Mouse (Mus musculus) layer of hippocampus, postnatal 36 days (tissue): ENCODE results near the gene Zfp984. TPM values are rescaled to one million over a fixed set of nuclear protein-coding genes. Genes with fewer than 3 reads are reported as not detected.
"Not testable (repeated sequence)": the region's sequence is repeated elsewhere in the genome, so short reads cannot be mapped to it uniquely, and the experiment has no call there.

ENCODE experiments used
- DNase-seq, 2 experiments: peaks; one replicate each; pipeline ENCODE4 v3.0.0; 2022
- total RNA-seq, 2 experiments: library from RNA; stranded (reverse); gene quantifications; 2 replicates each; pipeline ENCODE4 v1.2.3; 2021

The Zfp984 gene
- 1 to 10 TPM; 1.9 to 2.7 TPM for total RNA-seq

DNA sequence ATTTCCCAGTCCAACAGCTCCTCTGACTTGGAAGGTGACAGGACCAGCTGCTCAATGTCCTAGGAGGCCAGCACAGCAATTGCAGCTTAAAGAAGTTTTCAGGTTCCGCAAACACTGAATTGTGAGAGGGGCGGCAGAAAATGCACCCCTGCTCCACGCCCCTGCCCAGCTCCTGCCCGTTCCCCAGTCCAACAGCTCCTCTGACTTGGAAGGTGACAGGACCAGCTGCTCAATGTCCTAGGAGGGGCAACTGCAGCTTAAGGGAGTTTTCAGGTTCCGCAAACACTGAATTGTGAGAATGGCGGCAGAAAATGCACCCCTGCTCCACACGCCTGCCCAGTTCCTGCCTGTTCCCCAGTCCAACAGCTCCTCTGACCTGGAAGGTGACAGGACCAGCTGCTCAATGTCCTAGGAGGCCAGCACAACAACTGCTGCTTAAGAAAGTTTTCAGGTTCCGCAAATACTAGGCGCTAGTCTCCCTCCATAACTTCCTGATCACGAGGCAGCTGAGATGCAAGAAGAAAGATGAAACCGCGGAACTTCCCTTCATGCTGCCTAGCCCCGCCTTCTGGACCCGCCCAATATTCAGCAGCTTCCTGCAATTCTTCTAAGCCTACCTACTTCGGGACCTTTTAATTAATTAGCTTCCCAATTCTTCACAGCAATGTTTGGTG is at the start of gene Zfp984:
Gene Zfp984, minus strand, starts transcription at position 497 of the 674 bp plus-strand sequence.
- not testable (repeated sequence) for DNase-seq

DNA sequence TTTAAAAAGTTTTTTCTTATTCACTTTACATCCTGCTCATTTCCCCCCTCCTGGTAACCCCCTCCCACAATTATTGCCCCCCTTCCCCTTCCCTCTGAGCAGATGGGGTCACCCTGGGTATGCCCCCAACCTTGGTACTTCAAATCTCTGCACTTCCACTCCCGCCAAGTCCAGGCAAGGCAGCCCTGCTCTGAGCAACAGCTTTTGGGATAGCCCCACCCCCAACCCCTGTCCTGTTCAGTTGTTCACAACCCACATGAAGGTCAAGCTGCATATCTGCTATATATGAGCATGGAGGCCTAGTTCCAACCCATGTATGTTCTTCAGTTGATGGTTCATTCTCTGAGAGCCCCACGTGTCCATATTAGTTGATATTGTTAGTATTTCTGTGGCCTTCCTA is 41.2 kb upstream of the Zfp984 start:
- no peak for DNase-seq

DNA sequence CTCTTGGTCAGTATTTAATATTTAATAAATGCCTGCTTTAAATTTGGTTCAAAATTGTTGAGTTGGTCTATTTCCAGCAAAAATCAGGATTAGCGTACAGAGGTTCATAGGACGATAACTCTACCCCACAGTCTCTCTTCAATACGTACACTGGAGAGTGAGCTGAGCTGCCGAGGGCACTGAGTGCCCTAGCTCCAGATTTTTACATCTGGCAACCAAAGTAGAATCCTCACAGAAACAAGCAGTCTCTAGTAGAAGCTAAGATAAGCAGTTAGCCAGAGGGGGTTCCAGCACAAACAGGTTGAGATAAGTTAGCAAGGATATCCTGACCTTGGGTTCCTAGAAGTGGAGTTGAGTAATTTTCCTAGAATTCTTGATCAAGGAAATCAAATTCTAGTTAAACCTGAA is 39.0 kb upstream of the Zfp984 start:
- no peak for DNase-seq

GRCm38 (mm10) chr4:147847614-147848583 is 38.3 kb upstream of the Zfp984 start, which contains the start of gene Zfp933:
Gene Zfp933 (minus strand): TSS chr4:147848366.
- DNase-seq, result peak; percentile 67 to 72

GRCm38 (mm10) chr4:147842871-147843270 is 33.3 kb upstream of the Zfp984 start:
- DNase-seq, result no peak

- DNase-seq, result peak in 1 of 2 experiments; percentile 47
These were observed 29.7 kb upstream of the Zfp984 start for GRCm38 (mm10) chr4:147839282-147839681.

GRCm38 (mm10) chr4:147824389-147824788 is 14.8 kb upstream of the Zfp984 start:
- no peak for DNase-seq

DNA sequence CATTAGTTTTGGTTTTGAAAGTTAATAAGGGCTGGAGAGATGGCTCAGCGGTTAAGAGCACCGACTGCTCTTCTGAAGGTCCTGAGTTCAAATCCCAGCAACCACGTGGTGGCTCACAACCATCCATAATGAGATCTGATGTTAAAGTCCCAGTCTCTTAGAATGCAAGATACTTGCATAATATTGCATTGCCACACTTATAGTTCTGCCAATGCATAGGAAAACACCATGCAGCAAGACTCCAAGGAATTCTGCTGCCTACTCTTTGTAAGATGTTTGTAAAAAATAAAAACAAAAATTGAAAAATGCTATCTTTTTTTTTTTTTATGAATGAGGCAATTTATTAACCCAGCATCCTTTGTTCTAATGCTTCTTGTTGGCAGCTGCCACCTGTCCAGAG is 11.8 kb upstream of the Zfp984 start:
- not testable (repeated sequence) for DNase-seq

DNA sequence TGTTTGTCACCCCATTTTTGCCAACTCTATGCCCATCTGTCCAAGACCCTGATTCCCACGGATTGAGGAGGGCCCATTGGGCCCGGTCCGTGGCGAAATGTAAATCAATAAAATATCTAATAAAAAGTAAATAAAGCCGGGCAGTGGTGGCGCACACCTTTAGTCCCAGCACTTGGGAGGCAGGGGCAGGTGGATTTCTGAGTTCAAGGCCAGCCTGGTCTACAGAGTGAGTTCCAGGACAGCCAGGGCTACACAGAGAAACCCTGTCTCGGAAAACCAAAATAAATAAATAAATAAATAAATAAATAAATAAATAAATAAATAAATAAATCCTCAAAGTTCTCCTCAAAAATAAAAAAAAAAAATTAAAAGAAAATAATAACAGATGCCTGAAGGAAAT is 10.1 kb upstream of the Zfp984 start:
- not testable (repeated sequence) for DNase-seq

DNA sequence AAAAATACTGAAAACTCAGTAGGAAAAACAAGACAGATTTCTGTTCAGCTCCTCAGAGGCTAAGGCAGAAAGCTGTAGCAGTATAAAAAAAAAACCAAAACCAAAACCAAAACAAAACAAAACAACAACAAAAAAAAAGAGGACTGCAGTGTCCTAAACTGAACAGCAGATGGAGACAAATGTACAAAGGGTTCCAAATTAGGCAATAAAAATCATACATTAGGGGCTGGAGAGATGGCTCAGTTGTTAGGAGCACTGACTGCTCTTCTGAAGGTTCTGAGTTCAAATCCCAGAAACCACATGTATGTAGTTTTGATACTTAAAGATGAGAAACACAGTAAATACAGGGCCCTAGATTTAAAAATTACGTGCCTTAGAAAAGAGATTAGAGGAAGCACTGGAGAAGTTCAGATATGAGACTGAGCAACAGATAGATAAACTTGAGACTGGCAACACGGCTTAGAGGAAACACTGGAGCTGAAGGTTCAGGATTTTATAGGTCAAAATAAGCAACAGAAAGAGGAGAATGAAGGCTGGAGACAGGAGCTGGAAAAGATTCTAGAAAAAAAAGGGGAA is 5.1 kb upstream of the Zfp984 start:
- DNase-seq, result no peak

GRCm38 (mm10) chr4:147813249-147813765 is 3.7 kb upstream of the Zfp984 start:
- DNase-seq, result no peak

DNA sequence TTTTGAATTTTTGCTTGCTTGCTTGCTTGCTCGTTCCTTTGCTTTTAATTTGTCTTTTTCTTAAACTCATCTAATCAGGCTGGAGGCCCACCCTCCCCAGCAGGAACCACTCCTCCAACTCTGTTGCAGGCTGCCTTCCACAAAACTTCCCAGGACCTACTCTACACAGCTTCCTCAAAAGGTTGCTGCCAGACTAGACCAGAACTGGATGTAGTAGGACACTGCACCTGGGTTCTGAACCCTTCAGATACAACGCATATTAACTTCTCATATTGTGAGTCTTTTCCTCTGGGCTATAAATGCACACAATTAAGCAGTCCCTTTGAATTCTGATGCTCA is 347 bp upstream of the Zfp984 start:
- not testable (repeated sequence) for DNase-seq

GRCm38 (mm10) chr4:147808483-147808882 is 1.1 kb downstream of the Zfp984 start:
- DNase-seq, result not testable (repeated sequence)

GRCm38 (mm10) chr4:147795308-147795707 is 14.3 kb downstream of the Zfp984 start:
- not testable (repeated sequence) for DNase-seq

DNA sequence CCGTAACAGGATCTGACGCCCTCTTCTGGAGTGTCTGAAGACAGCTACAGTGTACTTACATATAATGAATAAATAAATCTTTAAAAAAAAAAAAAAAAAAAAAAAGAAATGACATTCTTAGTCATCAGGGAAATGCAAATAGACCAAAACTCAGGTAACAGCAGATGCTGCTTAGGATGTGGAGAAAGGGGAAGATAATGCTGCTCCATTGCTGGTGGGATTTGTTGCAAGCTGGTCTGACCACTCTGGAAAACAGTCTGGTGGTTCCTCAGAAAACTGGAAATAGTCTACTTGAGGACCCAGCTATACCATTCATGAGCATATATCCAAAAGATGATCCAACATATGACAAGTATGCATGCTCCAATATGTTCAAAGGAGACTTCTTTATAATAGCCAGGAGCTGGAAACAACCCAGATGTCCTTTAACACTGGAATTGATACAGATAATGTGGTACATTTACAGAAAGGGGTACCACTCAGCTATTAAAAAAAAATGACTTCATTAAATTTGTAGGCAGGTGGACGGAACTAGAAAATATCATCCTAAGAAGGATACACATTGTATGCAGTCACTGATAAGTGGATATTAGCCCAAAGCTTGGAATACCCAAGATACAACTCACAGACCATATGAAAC is 15.4 kb downstream of the Zfp984 start:
- DNase-seq, result not testable (repeated sequence)

DNA sequence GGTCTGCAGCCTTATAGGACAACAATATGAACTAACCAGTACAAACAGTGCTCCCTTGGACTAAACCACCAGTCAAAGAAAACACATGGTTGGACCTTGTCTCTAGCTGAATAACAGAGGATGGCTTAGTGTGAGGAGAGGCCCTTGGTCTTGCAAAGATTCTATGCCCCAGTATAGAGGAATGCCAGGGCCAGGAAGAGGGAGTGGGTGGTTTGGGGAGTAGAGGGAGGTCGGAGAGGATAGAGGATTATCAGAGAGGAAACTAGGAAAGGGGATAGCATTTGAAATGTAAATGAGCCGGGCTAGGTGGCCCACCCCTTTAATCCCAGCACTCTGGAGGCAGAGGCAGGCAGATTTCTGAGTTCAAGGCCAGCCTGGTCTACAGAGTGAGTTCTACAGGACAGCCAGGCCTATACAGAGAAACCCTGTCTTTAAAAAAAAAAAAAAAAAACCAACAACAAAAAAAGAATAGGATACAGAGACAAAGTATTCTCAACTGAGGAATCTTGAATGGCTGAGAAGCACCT is 16.1 kb downstream of the Zfp984 start:
- DNase-seq, result not testable (repeated sequence)

DNA sequence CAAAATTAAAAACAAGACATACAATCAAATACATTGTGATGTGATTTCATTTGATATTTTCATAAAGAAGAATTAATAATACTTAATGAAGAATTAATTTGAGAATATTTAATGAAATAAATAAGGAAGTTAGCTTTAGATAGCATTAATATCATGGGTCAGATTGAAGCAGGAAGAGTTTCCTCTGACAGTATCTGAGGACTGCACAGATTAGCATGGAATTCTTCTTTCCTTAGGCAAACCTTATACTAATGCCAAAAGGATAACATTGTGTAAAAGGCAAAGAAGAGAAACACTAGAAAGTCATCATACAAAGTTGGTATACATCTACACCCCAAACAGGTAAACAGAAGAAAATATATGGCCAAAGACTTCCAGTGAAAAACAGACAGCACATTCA is 17.9 kb downstream of the Zfp984 start:
- DNase-seq, result not testable (repeated sequence)

DNA sequence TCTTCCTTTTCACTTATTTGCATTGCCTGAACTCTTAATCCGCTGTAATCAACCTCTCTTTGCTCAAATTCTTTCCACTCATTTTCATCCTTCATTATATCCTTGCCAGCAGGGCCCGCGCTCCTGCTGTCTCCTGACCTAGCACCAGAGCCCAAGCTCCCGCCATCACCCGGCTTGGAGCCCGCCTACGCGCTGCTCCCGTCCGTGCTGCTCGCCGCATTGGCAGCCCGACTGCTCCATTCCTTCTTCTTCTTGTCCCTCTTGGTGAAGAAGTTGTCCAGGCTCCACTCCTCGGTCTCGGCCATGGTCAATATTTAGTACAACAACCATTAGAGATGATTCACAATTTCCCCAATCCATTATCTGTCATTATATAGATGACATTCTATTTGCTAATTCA is 63.3 kb downstream of the Zfp984 start:
- DNase-seq, result not testable (repeated sequence)

- not testable (repeated sequence) for DNase-seq
These were observed 70.8 kb downstream of the Zfp984 start for GRCm38 (mm10) chr4:147738636-147739369.
